Mouse (Mus musculus) kidney, embryonic 16.5 days (tissue): ENCODE measurements around the gene Coq4. TPM values are rescaled to one million over a fixed set of nuclear protein-coding genes. Genes with fewer than 3 reads are reported as not detected.

Experiments used
- ATAC-seq: fragments of 200-750 bp; cut with Nextera tagmentation; 2 replicates; pipeline ENCODE4 v1.8.0; 2017; ENCODE audit warnings: moderate TSS enrichment; ENCODE audit not compliant: low FRiP score, low TSS enrichment
- H3K27ac ChIP-seq: fragments of 300-500 bp; sonication (generic); 2 replicates; pipeline ENCODE4 v1.5.1; 2014; ENCODE audit warnings: low read length
- H3K27me3 ChIP-seq: fragments of 300-500 bp; sonication (generic); 2 replicates; pipeline ENCODE4 v1.6.1; 2014; ENCODE audit warnings: low read length, control low read depth, mixed read lengths; ENCODE audit not compliant: insufficient read depth
- H3K36me3 ChIP-seq: fragments of 300-500 bp; sonication (generic); 2 replicates; pipeline ENCODE4 v1.6.1; 2014; ENCODE audit warnings: low read length, control low read depth, mixed read lengths; ENCODE audit not compliant: insufficient read depth
- H3K4me1 ChIP-seq: fragments of 300-500 bp; sonication (generic); 2 replicates; pipeline ENCODE4 v1.6.1; 2014; ENCODE audit warnings: low read length, control low read depth, mixed read lengths; ENCODE audit not compliant: insufficient read depth
- H3K4me2 ChIP-seq: fragments of 300-500 bp; sonication (generic); replicated peaks from 2 replicates; pipeline ENCODE4 v1.6.1; 2014; ENCODE audit warnings: low read depth, low read length
- H3K4me3 ChIP-seq: fragments of 300-500 bp; sonication (generic); 2 replicates; pipeline ENCODE4 v1.5.1; 2014; ENCODE audit warnings: mild to moderate bottlenecking, low read length
- H3K9ac ChIP-seq: fragments of 300-500 bp; sonication (generic); replicated peaks from 2 replicates; pipeline ENCODE4 v1.6.1; 2014; ENCODE audit warnings: low read length
- H3K9me3 ChIP-seq: fragments of 300-500 bp; sonication (generic); 2 replicates; pipeline ENCODE4 v1.6.1; 2016; ENCODE audit warnings: low read length, control low read depth
- WGBS: fragments of 180-500 bp; shearing (Covaris S2); extraction: QIAGEN DNeasy Blood & Tissue Kit; methylation state at CpG from one replicate; pipeline ENCODE4 v1.1.7; 2014; 5-methylcytosine and 5-hydroxymethylcytosine counted together
- polyA plus RNA-seq: library from polyadenylated mRNA; unstranded; fragments of >200 nt; fragmentation: Nextera tagmentation; extraction: Ambion mirVana; gene quantifications from 2 replicates; pipeline ENCODE4 v1.2.1, GENCODE M21; 2015

The Coq4 gene
- polyA plus RNA-seq, 1 experiment from 2014 or later, result 44.7 TPM

GRCm38 (mm10) chr2:29787937-29788681 is 816 bp downstream of the Coq4 start, which contains the start of gene Trub2:
Gene Trub2, minus strand, starts transcription at chr2:29788502.
- Histone ChIP-seq H3K9ac (peak within 1 kb of the TSS; percentile 88), H3K4me2 (peak within 1 kb of the TSS; percentile 79), H3K27ac (peak within 1 kb of the TSS; percentile 82), H3K4me3 (peak within 1 kb of the TSS; percentile 93), H3K27me3 (no peaks in the 10 kb centered on the region), H3K9me3 (no peaks in the 10 kb centered on the region), H3K4me1 (peaks cover 13% of the 10 kb centered on the region), H3K36me3 (peaks cover 50% of the 10 kb centered on the region)
- WGBS, result 1% methylated on average over 45 of the region's 45 CpGs
- peak; percentile 90 for ATAC-seq

- H3K4me2 ChIP-seq, result no peak overlapping the region
- 91% methylated on average over 2 of the region's 2 CpGs for WGBS
- H3K27ac ChIP-seq, result no peak overlapping the region
- H3K9me3 ChIP-seq, result no peaks in the 10 kb centered on the region
- no peak overlapping the region for H3K4me3 ChIP-seq
- H3K4me1 ChIP-seq, result peaks cover 6% of the 10 kb centered on the region; the same call in 1 of the 2 replicates
- no peaks in the 10 kb centered on the region for H3K27me3 ChIP-seq
- peaks cover 35% of the 10 kb centered on the region for H3K36me3 ChIP-seq
- H3K9ac ChIP-seq, result no peak overlapping the region
- no peak for ATAC-seq
Observed at GRCm38 (mm10) chr2:29792772-29793487, 5.6 kb downstream of the Coq4 start.

GRCm38 (mm10) chr2:29802075-29802826 is 15.0 kb downstream of the Coq4 start, which contains the start of gene Slc27a4:
Gene Slc27a4, plus strand, starts transcription at chr2:29802634.
- peaks cover 7% of the 10 kb centered on the region for H3K4me1 ChIP-seq
- H3K9me3 ChIP-seq, result no peaks in the 10 kb centered on the region
- H3K27ac ChIP-seq, result peak within 1 kb of the TSS; percentile 43; the same call in 1 of the 2 replicates
- peak within 1 kb of the TSS; percentile 91 for H3K4me2 ChIP-seq
- peak within 1 kb of the TSS; percentile 89 for H3K4me3 ChIP-seq
- peaks cover 15% of the 10 kb centered on the region for H3K36me3 ChIP-seq
- WGBS, result 4% methylated on average over 27 of the region's 28 CpGs
- peak; percentile 98 for ATAC-seq
- H3K9ac ChIP-seq, result peak within 1 kb of the TSS; percentile 87
- H3K27me3 ChIP-seq, result no peaks in the 10 kb centered on the region

GRCm38 (mm10) chr2:29802827-29803201 is 15.5 kb downstream of the Coq4 start:
- no peaks in the 10 kb centered on the region for H3K9me3 ChIP-seq
- peak overlapping the region; percentile 91 for H3K4me2 ChIP-seq
- H3K27ac ChIP-seq, result peak overlapping the region; percentile 43; the same call in 1 of the 2 replicates
- no peak; the same call in none of the 2 replicates for ATAC-seq
- no peaks in the 10 kb centered on the region for H3K27me3 ChIP-seq
- H3K9ac ChIP-seq, result peak overlapping the region; percentile 87
- peak overlapping the region; percentile 89 for H3K4me3 ChIP-seq
- H3K36me3 ChIP-seq, result peaks cover 21% of the 10 kb centered on the region
- WGBS, result 0% methylated on average over 39 of the region's 39 CpGs
- H3K4me1 ChIP-seq, result peaks cover 7% of the 10 kb centered on the region

GRCm38 (mm10) chr2:29803400-29803831 is 16.1 kb downstream of the Coq4 start:
- Histone ChIP-seq H3K4me1 (peaks cover 7% of the 10 kb centered on the region), H3K4me3 (peak overlapping the region; percentile 89), H3K27me3 (no peaks in the 10 kb centered on the region), H3K36me3 (peaks cover 27% of the 10 kb centered on the region), H3K9me3 (no peaks in the 10 kb centered on the region), H3K27ac (peak overlapping the region; percentile 43; the same call in 1 of the 2 replicates), H3K4me2 (peak overlapping the region; percentile 91), H3K9ac (peak overlapping the region; percentile 87)
- WGBS, result 20% methylated on average over 6 of the region's 6 CpGs
- ATAC-seq, result peak; percentile 52; the same call in 1 of the 2 replicates

- Histone ChIP-seq H3K36me3 (peaks cover 39% of the 10 kb centered on the region), H3K4me3 (no peak overlapping the region), H3K4me1 (peaks cover 27% of the 10 kb centered on the region), H3K9ac (no peak overlapping the region), H3K27me3 (no peaks in the 10 kb centered on the region), H3K4me2 (no peak overlapping the region), H3K27ac (no peak overlapping the region), H3K9me3 (no peaks in the 10 kb centered on the region)
- no peak for ATAC-seq
- 78% methylated on average over 11 of the region's 11 CpGs for WGBS
Observed at GRCm38 (mm10) chr2:29815678-29816371, 28.5 kb downstream of the Coq4 start.

GRCm38 (mm10) chr2:29817426-29818232 is 30.3 kb downstream of the Coq4 start:
- WGBS, result 32% methylated on average over 8 of the region's 8 CpGs
- Histone ChIP-seq H3K4me1 (peaks cover 36% of the 10 kb centered on the region), H3K36me3 (peaks cover 23% of the 10 kb centered on the region), H3K4me2 (peak overlapping the region; percentile 32; the same call in 1 of the 2 replicates), H3K4me3 (no peak overlapping the region), H3K27ac (0 out of 2 replicates have a peak overlapping the region, but pooled peaks have one; percentile 10), H3K9me3 (no peaks in the 10 kb centered on the region), H3K27me3 (no peaks in the 10 kb centered on the region), H3K9ac (no peak overlapping the region)
- ATAC-seq, result 0 out of 2 replicates have a peak, but pooled peaks have one; percentile 17

GRCm38 (mm10) chr2:29819363-29819762 is 32.1 kb downstream of the Coq4 start:
- H3K4me2 ChIP-seq, result peak overlapping the region; percentile 61
- H3K27ac ChIP-seq, result peak overlapping the region; percentile 99
- H3K4me1 ChIP-seq, result peaks cover 36% of the 10 kb centered on the region
- no peaks in the 10 kb centered on the region for H3K27me3 ChIP-seq
- H3K9ac ChIP-seq, result peak overlapping the region; percentile 72
- 9% methylated on average over 2 of the region's 2 CpGs for WGBS
- ATAC-seq, result no peak
- H3K9me3 ChIP-seq, result no peaks in the 10 kb centered on the region
- H3K4me3 ChIP-seq, result peak overlapping the region; percentile 47
- H3K36me3 ChIP-seq, result peaks cover 10% of the 10 kb centered on the region; the same call in 1 of the 2 replicates
